Mouse (Mus musculus) intestine, embryonic 15.5 days (tissue): ENCODE measurements around the gene Ppp2r1b. TPM values are rescaled to one million over a fixed set of nuclear protein-coding genes. Genes with fewer than 3 reads are reported as not detected.
"Not testable (repeated sequence)": the region's sequence is repeated elsewhere in the genome, so short reads cannot be mapped to it uniquely, and the experiment has no call there.

ENCODE experiments used
- ATAC-seq: fragments of 200-750 bp; cut with Nextera tagmentation; 2 replicates; pipeline ENCODE4 v1.8.0; 2017; ENCODE audit warnings: moderate TSS enrichment, moderate library complexity
- H3K27ac ChIP-seq: fragments of 300-500 bp; sonication (generic); 2 replicates; pipeline ENCODE4 v1.5.1; 2015; ENCODE audit warnings: mild to moderate bottlenecking, inconsistent platforms
- H3K27me3 ChIP-seq: fragments of 300-500 bp; sonication (generic); replicated peaks from 2 replicates; pipeline ENCODE4 v1.6.1; 2015; ENCODE audit warnings: inconsistent platforms
- H3K36me3 ChIP-seq: fragments of 300-500 bp; sonication (generic); 2 replicates; pipeline ENCODE4 v1.6.1; 2015; ENCODE audit warnings: inconsistent platforms
- H3K4me1 ChIP-seq: fragments of 300-500 bp; sonication (generic); replicated peaks from 2 replicates; pipeline ENCODE4 v1.6.1; 2015; ENCODE audit warnings: inconsistent platforms
- H3K4me2 ChIP-seq: fragments of 300-500 bp; sonication (generic); replicated peaks from 2 replicates; pipeline ENCODE4 v1.6.1; 2015; ENCODE audit warnings: mild to moderate bottlenecking, inconsistent platforms
- H3K4me3 ChIP-seq: fragments of 300-500 bp; sonication (generic); replicated peaks from 2 replicates; pipeline ENCODE4 v1.5.1; 2015; ENCODE audit warnings: inconsistent platforms
- H3K9ac ChIP-seq: fragments of 300-500 bp; sonication (generic); 2 replicates; pipeline ENCODE4 v1.6.1; 2015; ENCODE audit warnings: inconsistent platforms
- H3K9me3 ChIP-seq: fragments of 300-500 bp; sonication (generic); 2 replicates; pipeline ENCODE4 v1.6.1; 2016; ENCODE audit warnings: inconsistent platforms
- WGBS: fragments of 180-500 bp; shearing (Covaris S2); methylation state at CpG from one replicate; pipeline ENCODE4 v1.1.7; 2015; 5-methylcytosine and 5-hydroxymethylcytosine counted together
- polyA plus RNA-seq: library from polyadenylated mRNA; unstranded; fragments of >200 nt; fragmentation: Nextera tagmentation; extraction: Ambion mirVana; gene quantifications from 2 replicates; pipeline ENCODE4 v1.2.1, GENCODE M21; 2015

Gene Ppp2r1b
- polyA plus RNA-seq, 1 experiment from 2014 or later: 65.7 TPM

DNA sequence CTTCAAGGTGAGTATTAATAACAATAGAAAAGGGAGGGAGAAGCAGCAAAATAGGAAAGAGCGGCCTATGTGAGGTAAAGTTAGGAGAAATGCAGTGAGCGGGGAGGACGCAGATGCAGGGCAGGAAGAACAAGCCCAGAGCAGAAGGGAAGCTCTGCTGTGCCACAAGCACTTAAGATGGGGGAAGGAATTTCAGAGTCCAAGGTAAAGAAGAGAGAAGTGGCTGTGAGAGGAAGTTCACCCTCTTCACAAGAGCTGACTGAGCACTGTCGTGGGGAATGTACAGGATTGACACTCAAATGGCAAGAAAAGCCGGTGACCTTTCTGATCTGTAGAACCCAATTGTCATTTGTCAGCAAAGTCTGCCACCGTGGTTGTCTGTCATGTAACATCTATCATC, 27.1 kb upstream of the Ppp2r1b start:
- Histone ChIP-seq H3K4me2 (no peak overlapping the region), H3K9ac (no peak overlapping the region), H3K36me3 (peaks cover 10% of the 10 kb centered on the region), H3K27me3 (no peaks in the 10 kb centered on the region), H3K27ac (no peak overlapping the region), H3K4me1 (no peaks in the 10 kb centered on the region), H3K4me3 (no peak overlapping the region), H3K9me3 (no peaks in the 10 kb centered on the region)
- WGBS: 88% methylated on average over 6 of the region's 6 CpGs
- ATAC-seq: no peak

DNA sequence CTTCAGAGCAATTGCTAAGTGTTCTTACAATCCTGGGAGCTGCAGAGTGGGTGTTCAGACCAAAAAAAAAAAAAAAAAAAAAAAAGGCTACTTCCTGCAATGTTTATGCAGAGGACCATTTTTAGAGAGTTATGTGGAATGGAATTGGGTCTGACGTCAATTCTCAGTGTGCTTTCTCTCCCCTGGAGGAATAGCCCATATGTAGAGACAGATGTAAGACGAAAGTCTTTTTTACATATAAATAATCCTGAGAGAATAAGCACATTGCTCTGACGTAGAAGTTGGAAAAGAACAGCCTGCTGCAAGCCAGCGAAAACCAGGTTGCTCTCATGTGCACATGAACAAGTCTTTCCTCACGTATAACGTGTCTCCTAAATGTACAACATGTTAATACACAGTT, 25.4 kb upstream of the Ppp2r1b start:
- H3K27me3 ChIP-seq: no peaks in the 10 kb centered on the region
- 77% methylated on average over 6 of the region's 6 CpGs for whole genome bisulfite sequencing
- no peak overlapping the region for H3K4me2 ChIP-seq
- no peak overlapping the region for H3K4me3 ChIP-seq
- peaks cover 8% of the 10 kb centered on the region; the same call in 1 of the 2 replicates for H3K36me3 ChIP-seq
- ATAC-seq: no peak
- no peak overlapping the region for H3K9ac ChIP-seq
- no peaks in the 10 kb centered on the region for H3K4me1 ChIP-seq
- no peak overlapping the region for H3K27ac ChIP-seq
- no peaks in the 10 kb centered on the region for H3K9me3 ChIP-seq

DNA sequence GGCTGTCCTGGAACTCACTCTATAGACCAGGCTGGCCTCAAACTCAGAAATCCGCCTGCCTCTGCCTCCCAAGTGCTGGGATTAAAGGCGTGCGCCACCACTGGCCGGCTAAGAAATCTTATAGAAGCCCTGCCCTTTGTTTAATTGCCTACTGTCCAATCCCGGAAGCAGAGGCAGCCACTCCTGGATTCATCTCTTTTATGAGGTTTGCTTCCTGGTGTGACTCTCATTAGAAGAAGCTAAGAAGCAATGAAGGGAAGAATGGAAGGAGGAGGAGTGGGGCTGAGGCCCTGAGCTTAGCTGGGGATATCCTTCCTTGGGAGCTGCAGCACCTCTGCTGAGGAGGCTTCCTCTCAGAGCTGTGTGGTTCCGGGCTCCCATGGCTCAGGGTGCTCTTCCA, 23.4 kb upstream of the Ppp2r1b start:
- H3K27me3 ChIP-seq: no peaks in the 10 kb centered on the region
- H3K27ac ChIP-seq: no peak overlapping the region
- peaks cover 8% of the 10 kb centered on the region; the same call in 1 of the 2 replicates for H3K36me3 ChIP-seq
- ATAC-seq: no peak
- WGBS: 90% methylated on average over 6 of the region's 6 CpGs
- no peak overlapping the region for H3K4me2 ChIP-seq
- no peaks in the 10 kb centered on the region for H3K9me3 ChIP-seq
- H3K4me3 ChIP-seq: no peak overlapping the region
- H3K4me1 ChIP-seq: no peaks in the 10 kb centered on the region
- H3K9ac ChIP-seq: no peak overlapping the region

DNA sequence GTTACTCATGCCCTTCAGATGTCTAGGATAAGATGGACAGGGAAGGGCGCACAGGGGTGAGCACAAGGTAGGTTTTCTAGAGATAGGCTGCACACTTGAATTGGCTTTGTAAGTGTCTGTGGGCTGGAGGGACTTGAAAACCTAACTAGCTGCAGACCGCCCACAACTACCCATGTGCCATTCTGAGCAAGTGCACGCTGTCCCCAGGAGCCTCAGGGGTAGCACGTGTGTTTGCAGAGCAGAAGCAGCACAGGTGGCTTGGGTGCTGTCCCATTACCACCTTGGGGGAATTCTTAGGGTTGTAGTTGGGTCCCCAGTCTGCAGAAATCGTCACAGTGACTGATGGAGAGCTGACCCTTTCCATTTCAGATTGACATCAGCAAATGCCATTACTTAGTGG, 22.9 kb upstream of the Ppp2r1b start:
- Histone ChIP-seq H3K36me3 (peaks cover 5% of the 10 kb centered on the region; the same call in 1 of the 2 replicates), H3K9ac (no peak overlapping the region), H3K9me3 (no peaks in the 10 kb centered on the region), H3K27ac (no peak overlapping the region), H3K4me3 (no peak overlapping the region), H3K4me2 (no peak overlapping the region), H3K27me3 (no peaks in the 10 kb centered on the region), H3K4me1 (no peaks in the 10 kb centered on the region)
- no peak for ATAC-seq
- WGBS: 88% methylated on average over 5 of the region's 5 CpGs

DNA sequence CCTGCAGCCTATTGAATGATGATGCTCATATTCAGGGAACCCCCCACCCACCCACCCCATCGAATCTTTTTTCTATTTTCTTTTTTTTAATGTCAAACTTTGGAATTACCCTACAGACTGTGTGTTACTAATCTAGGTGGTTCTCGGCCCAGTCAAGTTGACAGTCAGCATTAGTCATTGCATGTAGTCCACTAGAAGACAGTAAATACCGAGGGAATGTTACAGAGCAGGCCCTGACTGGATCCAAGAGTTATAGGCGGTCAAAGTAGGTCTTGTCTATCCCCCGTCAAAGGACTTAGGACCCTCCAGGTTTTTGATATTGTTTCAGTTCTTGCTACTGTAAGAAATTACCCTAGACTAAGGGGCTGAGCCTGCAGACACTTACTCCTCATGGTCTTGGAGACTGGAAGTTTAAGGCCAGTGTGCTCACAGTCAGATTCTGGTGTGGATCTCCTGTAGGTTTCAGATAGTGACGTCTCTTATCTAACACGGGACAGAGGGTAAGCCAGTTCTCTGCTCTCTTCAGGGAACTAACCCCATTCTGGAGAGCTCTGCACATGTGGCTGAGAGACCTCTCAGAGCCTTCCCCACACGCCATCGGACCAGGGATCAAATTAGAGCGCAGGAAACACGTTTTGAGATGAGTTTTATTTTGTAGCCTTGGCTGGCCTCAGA, 21.2 kb upstream of the Ppp2r1b start:
- no peak overlapping the region for H3K27ac ChIP-seq
- H3K9me3 ChIP-seq: no peaks in the 10 kb centered on the region
- WGBS: 88% methylated on average over 11 of the region's 11 CpGs
- ATAC-seq: peak; percentile 67; the same call in 1 of the 2 replicates
- no peaks in the 10 kb centered on the region for H3K36me3 ChIP-seq
- H3K27me3 ChIP-seq: no peaks in the 10 kb centered on the region
- H3K4me3 ChIP-seq: no peak overlapping the region
- no peak overlapping the region for H3K9ac ChIP-seq
- no peak overlapping the region for H3K4me2 ChIP-seq
- H3K4me1 ChIP-seq: no peaks in the 10 kb centered on the region

DNA sequence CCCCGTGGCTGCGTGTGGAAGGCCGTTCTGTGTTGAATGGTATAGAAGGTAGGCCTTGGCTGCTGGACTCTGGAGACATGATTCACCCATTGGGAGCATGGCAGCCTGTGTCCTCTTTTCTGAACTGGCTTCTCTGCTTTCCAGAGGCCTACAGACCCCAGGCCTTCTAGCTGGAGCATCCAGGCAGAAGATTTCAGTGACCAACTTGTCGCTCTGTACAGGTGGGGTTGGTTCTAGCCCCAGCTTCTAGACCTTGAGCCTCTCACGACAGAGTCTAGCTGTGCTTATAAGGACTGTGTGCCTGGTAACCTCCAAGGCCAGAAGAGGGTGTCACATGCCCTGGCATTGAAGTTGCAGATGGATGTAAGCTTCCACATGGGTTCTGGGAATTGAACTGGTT, 13.6 kb upstream of the Ppp2r1b start:
- 94% methylated on average over 5 of the region's 5 CpGs for WGBS
- Histone ChIP-seq H3K4me3 (no peak overlapping the region), H3K36me3 (peaks cover 2% of the 10 kb centered on the region; the same call in 1 of the 2 replicates), H3K9me3 (no peaks in the 10 kb centered on the region), H3K4me1 (no peaks in the 10 kb centered on the region), H3K9ac (no peak overlapping the region), H3K27ac (no peak overlapping the region), H3K4me2 (no peak overlapping the region), H3K27me3 (no peaks in the 10 kb centered on the region)
- ATAC-seq: no peak

DNA sequence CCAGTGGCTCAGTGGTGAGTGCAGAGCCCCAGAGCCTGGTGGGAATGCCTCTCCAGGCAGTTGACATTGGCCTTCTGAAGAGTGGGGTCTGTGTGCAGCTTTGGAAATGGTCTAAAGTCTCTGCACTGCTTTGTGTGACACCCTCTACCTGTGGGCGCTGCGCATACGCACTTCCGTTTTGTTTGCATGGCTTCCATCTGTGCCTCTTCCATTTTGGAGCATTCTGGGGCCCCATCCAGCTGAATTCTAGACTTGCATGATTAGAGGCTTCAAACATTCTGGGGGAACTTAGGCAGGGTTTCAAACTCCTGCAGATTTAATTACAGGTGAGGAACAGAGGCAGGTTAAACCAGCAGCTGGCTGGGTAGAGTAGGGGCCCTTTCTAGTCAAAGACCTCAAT, 12.9 kb upstream of the Ppp2r1b start:
- Histone ChIP-seq H3K4me3 (no peak overlapping the region), H3K36me3 (peaks cover 2% of the 10 kb centered on the region; the same call in 1 of the 2 replicates), H3K27me3 (no peaks in the 10 kb centered on the region), H3K9me3 (no peaks in the 10 kb centered on the region), H3K27ac (no peak overlapping the region), H3K4me1 (no peaks in the 10 kb centered on the region), H3K9ac (no peak overlapping the region), H3K4me2 (no peak overlapping the region)
- no peak for ATAC-seq
- 90% methylated on average over 4 of the region's 4 CpGs for WGBS

DNA sequence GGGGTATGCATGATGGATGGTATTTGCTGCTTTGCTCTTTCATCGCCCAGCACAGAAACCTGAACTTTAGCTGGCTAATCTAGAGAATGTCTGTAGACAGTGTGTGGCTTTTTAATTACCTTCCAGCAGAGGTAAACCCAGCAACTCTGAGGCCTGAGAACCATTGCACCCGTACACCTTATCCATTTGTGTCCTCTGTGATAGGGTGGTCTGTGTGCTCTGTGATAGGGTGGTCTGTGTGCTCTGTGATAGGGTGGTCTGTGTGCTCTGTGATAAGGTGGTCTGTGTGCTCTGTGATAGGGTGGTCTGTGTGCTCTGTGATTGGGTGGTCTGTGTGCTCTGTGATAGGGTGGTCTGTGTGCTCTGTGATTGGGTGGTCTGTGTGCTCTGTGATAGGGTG, 12.5 kb upstream of the Ppp2r1b start:
- not testable (repeated sequence) for H3K27me3 ChIP-seq, H3K4me3 ChIP-seq, H3K4me2 ChIP-seq, ATAC-seq, H3K9me3 ChIP-seq, H3K27ac ChIP-seq, H3K36me3 ChIP-seq, H3K4me1 ChIP-seq, H3K9ac ChIP-seq
- 72% methylated on average over 2 of the region's 2 CpGs for WGBS

DNA sequence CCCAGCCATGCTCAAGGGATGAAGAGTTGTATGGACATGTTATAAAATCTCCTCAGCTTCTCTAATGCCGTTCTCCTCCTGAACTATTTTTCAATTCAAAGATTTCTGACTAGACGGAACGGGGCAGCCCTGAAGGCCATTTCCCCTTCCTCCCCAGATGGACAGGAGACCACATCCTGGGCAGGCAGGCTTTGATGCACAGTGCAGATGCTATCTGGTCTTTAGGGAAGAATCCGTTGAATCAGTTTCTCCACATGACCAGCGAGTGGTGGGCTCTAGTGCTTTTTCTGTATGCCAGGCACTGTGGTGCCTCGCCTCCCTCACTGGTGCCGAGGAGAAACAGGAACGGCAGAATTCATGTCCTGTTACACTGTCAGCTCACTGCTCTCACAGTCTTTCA, 11.3 kb upstream of the Ppp2r1b start:
- Histone ChIP-seq H3K9me3 (no peaks in the 10 kb centered on the region), H3K27ac (no peak overlapping the region), H3K36me3 (peaks cover 2% of the 10 kb centered on the region; the same call in 1 of the 2 replicates), H3K27me3 (no peaks in the 10 kb centered on the region), H3K4me3 (no peak overlapping the region), H3K4me1 (no peaks in the 10 kb centered on the region), H3K4me2 (no peak overlapping the region), H3K9ac (no peak overlapping the region)
- 77% methylated on average over 8 of the region's 8 CpGs for WGBS
- ATAC-seq: no peak

DNA sequence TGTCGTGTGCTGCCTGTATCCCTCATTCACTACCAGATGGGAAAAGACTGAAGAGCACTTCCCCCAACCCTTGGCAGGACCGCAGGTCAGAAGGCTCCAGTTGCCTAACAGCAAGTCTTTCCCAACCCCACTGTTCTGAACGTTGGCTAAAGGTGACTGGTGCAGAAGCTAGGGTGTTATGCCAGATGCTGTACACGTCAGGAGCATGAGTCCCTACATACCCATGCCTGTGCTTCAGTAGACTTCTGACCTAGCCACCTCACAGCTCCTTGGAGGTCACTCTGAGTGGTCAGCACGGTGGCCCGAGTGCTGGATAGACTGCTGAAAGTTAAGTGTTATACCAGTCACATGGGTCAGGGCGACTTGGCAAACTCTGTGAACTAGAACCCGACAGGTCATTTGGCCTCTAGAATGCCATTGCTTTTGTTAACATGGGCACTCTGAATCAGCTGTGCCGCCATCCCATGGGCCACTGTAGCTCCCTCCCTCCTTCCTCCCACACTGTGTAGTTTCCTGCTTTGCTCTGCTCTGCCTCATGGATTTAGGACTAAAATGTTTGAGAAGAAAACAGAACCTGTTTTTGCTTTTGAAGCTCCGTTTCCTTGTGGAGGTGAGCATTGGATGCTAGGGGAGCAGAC, 9.9 kb upstream of the Ppp2r1b start:
- ATAC-seq: no peak
- H3K36me3 ChIP-seq: peaks cover 2% of the 10 kb centered on the region; the same call in 1 of the 2 replicates
- H3K27ac ChIP-seq: no peak overlapping the region
- 85% methylated on average over 10 of the region's 10 CpGs for WGBS
- no peak overlapping the region for H3K9ac ChIP-seq
- H3K9me3 ChIP-seq: no peaks in the 10 kb centered on the region
- no peak overlapping the region for H3K4me3 ChIP-seq
- H3K4me1 ChIP-seq: no peaks in the 10 kb centered on the region
- no peaks in the 10 kb centered on the region for H3K27me3 ChIP-seq
- H3K4me2 ChIP-seq: no peak overlapping the region

DNA sequence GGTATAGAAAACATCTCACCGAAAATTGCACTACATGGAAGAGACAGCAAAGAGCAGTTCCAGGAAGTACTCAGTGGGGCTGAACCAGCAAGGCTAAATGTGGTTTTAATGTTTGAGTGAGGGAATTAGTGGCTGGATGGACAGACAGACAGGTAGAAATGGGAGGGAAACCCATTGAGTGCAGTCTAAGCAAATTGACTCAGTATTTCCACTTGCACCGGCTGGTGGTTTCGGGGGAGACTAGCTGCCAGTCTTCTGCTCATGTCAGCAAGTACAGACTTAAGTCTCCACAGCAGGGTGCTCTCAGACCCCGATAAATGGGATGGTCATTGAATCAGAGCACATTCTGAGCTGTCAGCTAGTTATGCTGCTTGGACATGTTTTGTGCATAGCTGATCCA, 9.0 kb upstream of the Ppp2r1b start:
- peaks cover 2% of the 10 kb centered on the region; the same call in 1 of the 2 replicates for H3K36me3 ChIP-seq
- 89% methylated on average over 4 of the region's 4 CpGs for WGBS
- no peak overlapping the region for H3K27ac ChIP-seq
- no peaks in the 10 kb centered on the region for H3K4me1 ChIP-seq
- H3K9me3 ChIP-seq: no peaks in the 10 kb centered on the region
- H3K9ac ChIP-seq: no peak overlapping the region
- ATAC-seq: no peak
- H3K4me3 ChIP-seq: no peak overlapping the region
- no peak overlapping the region for H3K4me2 ChIP-seq
- no peaks in the 10 kb centered on the region for H3K27me3 ChIP-seq

DNA sequence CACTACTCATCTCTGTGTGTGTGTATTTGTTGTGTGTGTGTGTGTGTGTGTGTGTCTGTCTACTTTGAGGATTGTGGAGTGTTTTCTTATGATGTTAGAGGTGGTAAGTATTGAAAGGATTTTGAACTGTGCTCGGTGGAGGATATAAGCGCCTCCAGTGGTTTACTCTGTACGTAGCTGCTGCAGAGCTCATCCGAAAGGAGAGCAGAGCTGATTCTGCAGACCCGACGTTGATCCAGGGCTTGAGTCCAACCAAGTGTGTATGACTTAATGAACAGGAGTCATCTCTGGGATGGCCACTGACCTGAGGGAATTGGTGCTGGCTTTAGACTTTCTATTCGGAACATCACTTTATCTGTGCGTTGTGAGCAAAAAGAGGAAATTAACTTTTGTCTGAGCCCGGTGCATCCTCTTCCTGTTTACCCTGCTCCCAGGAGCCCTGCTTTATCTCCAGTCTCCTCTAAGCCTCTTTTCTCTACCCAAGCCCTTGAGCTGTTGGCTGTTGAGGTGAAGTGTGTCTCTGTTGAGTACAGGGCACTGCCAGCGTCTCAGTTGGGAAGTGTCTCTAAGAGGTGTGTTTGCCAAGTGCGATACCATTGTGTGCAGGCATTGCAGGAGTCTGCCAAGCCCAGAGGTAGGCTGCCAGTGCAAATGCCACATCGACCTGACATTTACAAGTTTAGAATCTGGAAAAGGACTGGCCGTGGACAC, 3.9 kb upstream of the Ppp2r1b start:
- ATAC-seq: no peak
- no peak overlapping the region for H3K27ac ChIP-seq

More for the DNA sequence above, 3.9 kb upstream of the Ppp2r1b start:
- Histone ChIP-seq H3K9me3 (no peaks in the 10 kb centered on the region), H3K9ac (no peak overlapping the region), H3K4me1 (no peaks in the 10 kb centered on the region), H3K4me3 (no peak overlapping the region), H3K36me3 (0 out of 2 replicates have a peak, but pooled peaks cover 4% of the 10 kb centered on the region), H3K27me3 (no peaks in the 10 kb centered on the region), H3K4me2 (no peak overlapping the region)
- 75% methylated on average over 13 of the region's 13 CpGs for WGBS
